Mouse (Mus musculus) stomach, postnatal 0 days (tissue): ENCODE measurements around the gene Trim13.
A peak's percentile ranks its signal among the peaks of the same experiment; 100 is the strongest.

Experiments
- CTCF ChIP-seq: IDR thresholded peaks from 2 replicates; pipeline ENCODE4 v1.5.1; 2016; ENCODE audit warnings: antibody characterized with exemption, low read depth, mild to moderate bottlenecking, moderate library complexity
- EP300 ChIP-seq: optimal IDR thresholded peaks from 2 replicates; pipeline ENCODE3; 2016; ENCODE audit warnings: antibody characterized with exemption

GRCm38 (mm10) chr14:61556289-61557147 lies 41.5 kb upstream of the Trim13 start, which contains the start of gene Spryd7:
- TF ChIP-seq EP300 (no peak), CTCF (peak; percentile 35)
